Mouse (Mus musculus) ES-Bruce4 (cell line): ENCODE results near the gene C130060K24Rik.

Source experiments
- CTCF ChIP-seq: IDR thresholded peaks from one replicate; pipeline ENCODE4 v1.8.1; 2011; ENCODE audit warnings: low read depth, low read length
- EP300 ChIP-seq: IDR thresholded peaks from 2 replicates; pipeline ENCODE4 v1.6.1; 2011; ENCODE audit warnings: low read depth, low read length; ENCODE audit not compliant: insufficient read depth
- POLR2A ChIP-seq: IDR thresholded peaks from one replicate; pipeline ENCODE4 v1.8.1; 2011; ENCODE audit warnings: low read length; ENCODE audit not compliant: insufficient read depth

GRCm38 (mm10) chr6:65472455-65472854 lies 91.5 kb downstream of the C130060K24Rik start:
- no peak for TF ChIP-seq CTCF
- TF ChIP-seq POLR2A: no peak
- no peak for TF ChIP-seq EP300
